Comparison of ENCODE assay signal across 8 mouse cellular contexts in the genomic region with DNA sequence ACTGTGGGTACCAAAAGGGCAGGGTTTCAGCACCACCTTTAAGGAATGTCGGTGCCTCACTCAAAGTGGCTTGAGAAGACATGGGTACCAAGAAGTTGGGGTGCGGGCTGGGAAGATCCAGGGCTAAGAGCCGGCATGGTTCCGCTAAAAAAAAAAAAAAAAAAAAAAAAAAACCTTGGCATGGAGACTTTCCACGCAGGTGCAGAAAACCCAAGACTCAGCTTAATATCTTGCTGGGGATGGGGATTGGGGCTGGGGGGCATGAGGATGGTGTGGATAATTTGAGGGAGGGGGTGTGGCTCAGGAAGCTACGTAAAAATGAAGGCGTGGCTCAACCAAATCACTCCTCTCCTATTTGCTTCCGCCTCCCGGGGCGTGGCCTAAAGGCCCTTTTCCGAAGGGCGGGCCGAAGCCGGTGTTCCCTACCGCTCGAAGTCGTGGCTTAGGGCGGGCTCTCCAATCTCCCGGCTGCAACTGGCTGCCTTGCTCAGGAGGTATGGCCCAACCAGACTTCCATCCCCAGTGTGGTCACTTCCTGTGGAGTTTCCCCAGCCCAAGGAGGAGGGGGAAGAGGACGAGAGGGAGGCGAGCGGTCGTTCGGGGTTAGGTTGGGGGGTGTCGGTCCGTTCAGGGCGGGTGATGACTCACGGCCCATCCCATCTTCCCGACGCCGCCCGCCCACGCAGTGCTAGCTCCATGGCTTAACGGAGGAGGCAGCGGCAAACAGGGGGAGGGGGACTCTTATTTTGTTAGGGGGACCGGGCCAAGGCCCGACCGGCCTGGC. TPM values are rescaled to one million over a fixed set of nuclear protein-coding genes. Genes with fewer than 3 reads are reported as not detected.
DNase-seq lines count a peak whose midpoint lies in the region; ATAC-seq lines count a peak whose summit lies in the region.

Tfe3 (plus strand) TSS at position 424 of the 784 bp plus-strand sequence.

- intact Hi-C loops in gastrocnemius, postnatal 14 days (cut with DNase I; ENCODE audit: low total_unique reads) = no loop called here
- intact Hi-C loops in left cerebral cortex, postnatal 10 days (cut with DNase I) = no loop called here

- peak; percentile 95 for DNase-seq in adipocyte (ENCODE audit: low spot score)
- peak; percentile 92 for DNase-seq in embryo, embryonic 10 days (ENCODE audit: low spot score)
- peak; percentile 93 for DNase-seq in gastrocnemius, postnatal 14 days
- peak; percentile 88 to 96 for DNase-seq in left cerebral cortex, postnatal 10 days (ENCODE audit: extremely low spot score in 1 of 2, low spot score in 2 of 2)
- peak; percentile 87 for DNase-seq in right cerebral cortex, postnatal 25 days
- DNase-seq in urinary bladder, postnatal 4 days (ENCODE audit: low spot score in 2 of 2) = peak; percentile 87 to 89

- ATAC-seq in inflammation-experienced regulatory T-cells, adult 6 months = peak; percentile 95
- peak; percentile 96 for ATAC-seq in megakaryocyte-erythroid progenitor cell, adult 5-6 weeks (replicated peaks; ENCODE audit: low FRiP score, low TSS enrichment, poor library complexity, severe bottlenecking)

RNA-seq across cellular contexts. Expression of gene Tfe3, which starts in this region (rescaled TPM):
- 1 to 10 TPM; 8.8 to 9.7 TPM for total RNA-seq in gastrocnemius, postnatal 14 days (2021)
- 10 to 100 TPM; 12.6 to 15.0 (median 12.9) TPM for polyA plus RNA-seq in inflammation-experienced regulatory T-cells, adult 6 months (2017; shearing (Covaris generic))
- total RNA-seq in left cerebral cortex, postnatal 10 days (2021) = 10 to 100 TPM; 30.0 to 35.6 TPM
- 33.5 and 36.5 TPM in 2 replicates for total RNA-seq in megakaryocyte-erythroid progenitor cell, adult 5-6 weeks (2014; fragmentation: Nextera tagmentation)
- 10.4 and 15.0 TPM in 2 replicates for total RNA-seq in megakaryocyte-erythroid progenitor cell, adult 5-6 weeks (2017)

Comparison
In these comparisons a context has a peak if more than half of its experiments do, and no peak if none do; other contexts are left out.
1. Peak in every context shown above with its lines: DNase-seq and ATAC-seq.